Mouse (Mus musculus): Measurements from ENCODE around the gene Itgax.

Gene Itgax

DNA sequence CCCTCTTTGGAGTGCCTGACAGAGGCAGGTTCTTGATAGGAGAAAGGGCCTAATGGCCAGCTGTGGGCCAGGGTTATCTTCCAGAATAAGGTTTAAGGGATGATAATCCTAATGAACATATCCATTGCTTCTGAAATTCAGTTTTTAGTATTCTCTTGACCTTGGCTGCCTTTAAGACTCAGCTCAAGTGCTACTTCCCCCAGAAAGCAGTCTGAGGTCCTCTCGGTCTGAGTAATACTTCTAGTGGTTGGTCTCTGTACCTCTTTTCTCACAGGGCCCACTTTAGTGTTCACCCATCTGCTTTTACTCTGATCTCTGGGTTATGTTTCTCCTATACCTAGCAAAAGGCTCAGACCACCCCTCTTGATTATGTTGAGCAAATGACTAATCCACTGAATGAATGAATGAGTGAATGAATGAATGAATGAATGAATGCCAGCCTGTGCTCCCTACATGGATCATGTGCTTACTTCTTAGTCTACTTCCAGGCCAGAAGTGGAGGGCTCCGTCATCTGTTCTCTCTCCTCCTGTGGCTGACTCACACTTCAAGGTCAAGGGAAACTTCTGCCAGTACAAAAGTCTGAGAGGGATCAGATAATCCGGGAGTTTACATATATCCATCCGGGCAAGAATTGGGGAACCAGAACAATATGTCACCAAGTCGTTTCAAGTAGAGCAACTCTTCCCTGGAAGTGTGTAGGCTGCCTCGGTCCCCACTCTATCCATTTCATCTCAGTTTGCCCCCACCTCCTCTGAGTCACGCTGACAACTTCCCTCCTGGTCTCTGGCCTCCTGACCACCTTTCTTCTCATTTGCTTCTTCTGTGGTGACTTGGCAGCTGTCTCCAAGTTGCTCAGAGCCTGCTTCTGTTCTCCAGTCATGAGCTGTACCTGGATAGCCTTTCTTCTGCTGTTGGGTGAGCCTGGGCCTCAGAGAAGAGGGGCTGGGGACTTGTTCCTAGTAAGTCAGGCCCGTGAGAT, at the start of gene Itgax:
Gene Itgax (plus strand): TSS at position 807 of the 980 bp plus-strand sequence.
- no peak for DNase-seq (ENCODE audit: low spot score in 2 of 2)

DNA sequence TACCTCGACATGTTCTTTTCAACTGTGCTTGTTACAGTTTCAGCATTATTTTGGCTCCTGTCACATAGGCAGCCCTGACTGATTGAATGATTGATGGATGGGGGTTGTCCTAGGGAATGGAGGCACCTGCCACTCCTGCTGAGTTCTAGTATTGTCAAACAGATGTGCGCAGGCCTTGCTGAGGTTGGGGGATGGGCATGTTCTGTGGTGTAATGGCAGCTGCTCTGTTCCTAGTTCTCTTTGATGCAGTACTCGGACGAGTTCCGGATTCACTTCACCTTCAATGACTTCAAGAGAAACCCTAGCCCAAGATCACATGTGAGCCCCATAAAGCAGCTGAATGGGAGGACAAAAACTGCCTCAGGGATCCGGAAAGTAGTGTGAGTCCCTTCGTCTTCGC, 49.3 kb upstream of the Itgax start:
- DNase-seq (ENCODE audit: low spot score in 2 of 2): no peak

DNA sequence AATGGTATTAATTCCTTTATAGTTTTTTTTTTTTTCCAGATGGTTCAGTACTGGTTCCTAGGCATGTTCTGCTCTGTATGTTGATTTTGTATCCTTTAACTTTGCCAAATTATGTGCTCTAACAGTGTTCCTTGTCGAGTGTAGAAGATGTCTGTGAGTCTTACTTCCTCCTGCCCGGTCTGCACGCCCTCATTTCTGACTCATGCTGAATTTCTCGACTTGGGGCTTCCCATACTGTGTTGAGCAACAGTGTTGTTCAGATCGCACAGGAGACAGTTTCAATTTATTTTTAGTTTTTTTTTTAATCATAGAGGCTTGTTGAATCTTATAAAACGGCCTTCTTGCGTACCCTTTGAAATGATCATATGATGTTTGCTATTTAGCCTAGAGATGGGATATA, 40.2 kb upstream of the Itgax start:
- DNase-seq (ENCODE audit: low spot score in 2 of 2): no peak

DNA sequence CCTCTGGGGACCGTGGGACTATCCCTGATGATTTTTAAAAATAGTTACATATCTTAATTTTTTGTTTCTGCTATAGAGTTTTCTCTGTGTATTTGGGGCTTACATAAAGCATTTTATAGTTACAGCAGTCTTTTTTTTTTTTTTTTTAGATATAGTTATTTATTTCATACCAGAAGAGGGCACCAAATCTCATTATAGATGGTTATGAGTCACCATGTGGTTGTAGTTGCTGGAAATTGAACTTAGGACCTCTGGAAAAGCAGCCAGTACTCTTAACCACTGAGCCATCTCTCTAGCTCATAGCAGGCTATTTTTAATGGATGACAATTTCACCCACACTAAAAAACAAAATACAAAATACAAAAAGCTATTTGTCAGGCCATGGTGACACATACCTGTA, 31.2 kb upstream of the Itgax start:
- DNase-seq (ENCODE audit: low spot score in 2 of 2): no peak

DNA sequence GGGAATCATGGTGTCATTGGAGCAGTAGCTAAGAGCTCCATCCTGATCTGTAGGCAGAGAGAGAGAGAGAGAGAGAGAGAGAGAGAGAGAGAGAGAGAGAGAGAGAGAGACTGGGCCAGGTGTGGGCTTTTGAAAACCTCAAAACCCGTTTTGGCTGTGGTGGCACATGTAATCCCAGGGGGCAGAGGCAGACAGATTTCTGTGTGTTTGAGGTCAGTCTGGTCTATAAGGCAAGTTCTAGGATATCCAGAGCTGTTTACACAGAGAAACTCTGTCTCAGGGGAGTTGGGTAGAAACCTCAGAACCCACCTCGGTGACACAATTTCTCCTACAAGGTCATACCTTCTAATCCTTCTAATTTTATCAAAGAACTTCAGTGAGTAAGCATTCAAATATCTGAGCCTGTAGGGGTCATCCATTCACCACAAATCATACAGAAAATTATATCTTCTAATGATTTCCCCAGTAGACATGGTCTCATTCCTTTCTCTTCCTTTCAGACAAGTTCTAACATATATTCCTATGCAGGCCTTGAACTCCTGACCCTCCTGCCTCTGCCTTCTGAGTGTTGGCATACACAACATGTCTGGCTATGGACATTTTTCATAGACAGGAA, 28.5 kb upstream of the Itgax start:
- DNase-seq (ENCODE audit: low spot score in 2 of 2): no peak

DNA sequence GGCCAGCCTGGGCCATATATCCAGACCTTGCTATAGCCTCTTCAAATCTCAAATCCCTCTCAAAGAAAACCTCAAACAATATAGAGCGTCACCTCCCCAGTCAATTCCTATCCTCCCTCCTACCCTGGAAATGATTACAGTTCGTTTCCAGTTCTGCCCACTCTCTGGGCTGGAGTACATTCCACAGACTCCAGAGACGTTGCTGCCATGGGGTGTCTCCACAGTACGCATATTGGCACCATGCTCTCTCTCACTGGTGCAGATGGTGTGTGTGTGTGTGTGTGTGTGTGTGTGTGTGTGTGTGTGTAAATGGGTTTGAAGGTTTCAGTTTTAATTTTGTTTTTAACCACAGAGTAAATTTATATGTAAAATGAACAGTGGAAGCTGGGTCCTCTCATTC, 24.1 kb upstream of the Itgax start:
- peak; percentile 15 to 17 for DNase-seq (ENCODE audit: low spot score in 2 of 2)

DNA sequence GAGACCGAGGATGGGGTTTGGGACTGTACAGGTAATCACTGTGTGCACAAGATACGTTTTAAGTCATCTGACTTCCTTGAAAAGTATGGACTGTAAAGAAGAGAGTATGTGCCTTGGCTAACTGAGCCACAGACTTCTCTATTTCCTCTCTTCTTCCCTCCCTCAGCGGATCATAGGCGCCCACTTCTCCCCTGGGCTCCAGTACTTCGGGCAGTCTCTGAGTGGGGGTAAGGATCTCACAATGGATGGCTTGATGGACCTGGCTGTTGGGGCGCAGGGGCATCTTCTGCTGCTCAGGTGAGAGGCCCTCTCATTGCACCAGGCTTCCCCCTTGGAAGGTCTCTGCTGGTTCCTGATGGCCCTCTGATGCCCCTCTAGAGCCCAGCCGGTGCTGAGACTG, 21.9 kb upstream of the Itgax start:
- DNase-seq (ENCODE audit: low spot score in 2 of 2): no peak

DNA sequence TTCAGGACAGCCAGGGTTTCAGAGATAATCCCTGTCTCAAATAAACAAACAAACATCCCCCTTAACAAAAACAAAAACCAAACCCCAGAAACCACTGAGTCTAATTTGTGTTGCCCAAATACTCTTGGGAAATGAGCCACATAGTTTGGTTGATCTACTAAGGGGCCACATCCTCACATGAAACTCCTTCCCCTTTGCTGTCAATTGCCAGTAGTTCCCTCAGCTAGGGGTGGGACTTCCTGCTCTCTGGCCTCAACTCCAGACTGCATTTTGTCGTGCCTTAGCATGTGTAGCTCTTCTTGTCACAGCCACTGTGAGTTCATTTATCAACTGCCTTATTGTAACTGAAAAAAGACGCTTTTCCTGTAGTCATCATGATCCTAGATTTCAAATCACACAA, 19.0 kb upstream of the Itgax start:
- no peak for DNase-seq (ENCODE audit: low spot score in 2 of 2)

DNA sequence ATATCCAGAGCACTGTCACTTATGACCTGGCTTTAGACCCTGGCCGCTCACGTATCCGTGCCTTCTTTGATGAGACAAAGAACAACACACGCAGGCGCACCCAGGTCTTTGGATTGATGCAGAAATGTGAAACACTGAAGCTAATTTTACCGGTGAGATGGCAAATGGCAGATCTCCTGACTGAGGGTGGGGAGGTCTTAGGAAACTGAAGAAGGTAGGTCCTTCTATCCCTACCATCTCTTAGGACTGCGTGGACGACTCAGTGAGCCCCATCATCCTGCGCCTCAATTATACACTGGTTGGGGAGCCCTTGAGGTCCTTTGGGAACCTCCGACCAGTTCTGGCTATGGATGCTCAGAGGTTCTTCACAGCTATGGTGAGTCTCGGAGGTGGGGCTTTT, 17.2 kb upstream of the Itgax start:
- DNase-seq (ENCODE audit: low spot score in 2 of 2): no peak

DNA sequence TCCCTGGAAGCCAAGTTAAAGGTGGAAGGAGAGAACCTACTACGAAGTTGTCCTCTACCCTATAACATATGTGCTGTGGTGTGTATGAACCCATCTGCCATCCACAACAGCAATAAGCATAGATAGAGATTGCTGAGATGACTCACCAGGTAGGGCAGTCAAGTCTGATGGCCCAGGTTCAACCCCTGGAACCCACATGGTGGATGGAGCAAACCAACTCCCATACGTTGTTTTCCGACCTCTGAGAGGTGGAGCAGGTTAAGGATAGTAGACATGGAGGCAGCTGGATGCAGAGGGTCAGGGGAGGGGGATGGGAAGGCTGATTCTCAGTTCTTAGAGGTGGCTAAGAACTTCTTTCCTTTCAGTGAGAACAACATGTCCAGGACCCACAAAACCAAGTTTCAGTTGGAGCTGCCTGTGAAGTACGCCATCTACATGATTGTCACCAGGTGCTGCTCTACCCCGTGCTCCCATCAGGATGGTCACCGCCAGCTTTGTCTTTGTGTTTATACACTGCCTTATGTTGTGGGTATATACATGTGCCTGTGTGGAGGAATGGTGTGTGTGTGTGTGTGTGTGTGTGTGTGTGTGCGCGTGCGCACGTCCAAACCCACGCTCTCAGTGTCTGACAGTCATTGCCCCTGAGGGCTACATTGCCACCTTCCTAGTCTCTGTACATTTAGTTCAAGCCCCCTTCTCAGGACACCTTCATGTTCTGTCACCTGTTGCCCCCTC, 14.8 kb upstream of the Itgax start:
- no peak for DNase-seq (ENCODE audit: low spot score in 2 of 2)

DNA sequence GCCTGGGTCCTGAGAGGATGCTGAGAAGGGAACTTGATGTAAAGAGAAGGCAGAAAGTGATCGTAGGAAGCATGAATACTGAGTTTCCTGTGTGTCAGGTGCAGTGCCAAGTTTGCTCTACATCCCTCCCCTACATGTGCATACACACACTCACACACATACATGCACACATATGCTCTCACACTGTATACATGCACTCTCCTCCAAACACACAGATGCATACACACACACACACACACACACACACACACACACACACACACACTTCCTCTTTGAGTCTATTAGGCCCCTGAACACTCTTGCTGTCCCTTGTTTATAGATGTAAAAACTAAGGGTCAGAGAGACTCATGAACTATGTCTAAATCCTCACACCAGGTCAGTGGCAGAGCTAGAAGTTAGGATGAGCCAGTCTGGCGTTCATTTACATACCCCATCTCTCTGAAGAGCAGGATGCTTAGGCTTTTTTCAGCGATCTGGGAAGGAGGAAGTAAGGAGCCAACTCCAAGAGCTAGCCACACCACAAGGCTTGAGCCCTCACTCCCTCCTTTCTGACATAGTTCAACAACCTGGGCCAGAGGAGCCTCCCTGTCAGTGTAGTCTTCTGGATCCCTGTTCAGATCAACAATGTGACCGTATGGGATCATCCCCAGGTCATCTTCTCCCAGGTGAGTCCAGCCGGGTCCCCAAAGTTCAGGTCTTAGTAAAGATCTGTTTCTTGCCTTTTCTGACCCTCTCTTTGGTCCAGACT, 14.0 kb upstream of the Itgax start:
- no peak for DNase-seq (ENCODE audit: low spot score in 2 of 2)

DNA sequence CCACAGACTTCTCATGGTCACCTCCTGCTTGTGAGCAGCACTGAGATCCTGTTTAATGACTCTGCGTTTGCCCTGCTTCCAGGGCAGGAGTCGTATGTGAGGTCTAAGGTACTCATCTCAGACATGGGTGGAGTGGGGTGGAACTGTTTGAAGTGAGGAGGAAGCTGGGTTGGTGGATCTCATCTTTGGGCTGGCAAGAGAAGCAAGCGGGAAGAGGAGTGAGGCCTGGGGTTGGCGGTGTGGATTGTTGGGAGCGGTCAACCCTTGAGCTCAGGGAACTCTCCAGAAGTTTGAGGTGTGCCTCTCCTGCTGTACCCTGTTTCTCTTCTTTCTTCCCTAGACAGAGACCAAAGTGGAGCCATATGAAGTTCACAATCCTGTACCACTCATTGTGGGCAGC, 13.0 kb upstream of the Itgax start:
- no peak for DNase-seq (ENCODE audit: low spot score in 2 of 2)

DNA sequence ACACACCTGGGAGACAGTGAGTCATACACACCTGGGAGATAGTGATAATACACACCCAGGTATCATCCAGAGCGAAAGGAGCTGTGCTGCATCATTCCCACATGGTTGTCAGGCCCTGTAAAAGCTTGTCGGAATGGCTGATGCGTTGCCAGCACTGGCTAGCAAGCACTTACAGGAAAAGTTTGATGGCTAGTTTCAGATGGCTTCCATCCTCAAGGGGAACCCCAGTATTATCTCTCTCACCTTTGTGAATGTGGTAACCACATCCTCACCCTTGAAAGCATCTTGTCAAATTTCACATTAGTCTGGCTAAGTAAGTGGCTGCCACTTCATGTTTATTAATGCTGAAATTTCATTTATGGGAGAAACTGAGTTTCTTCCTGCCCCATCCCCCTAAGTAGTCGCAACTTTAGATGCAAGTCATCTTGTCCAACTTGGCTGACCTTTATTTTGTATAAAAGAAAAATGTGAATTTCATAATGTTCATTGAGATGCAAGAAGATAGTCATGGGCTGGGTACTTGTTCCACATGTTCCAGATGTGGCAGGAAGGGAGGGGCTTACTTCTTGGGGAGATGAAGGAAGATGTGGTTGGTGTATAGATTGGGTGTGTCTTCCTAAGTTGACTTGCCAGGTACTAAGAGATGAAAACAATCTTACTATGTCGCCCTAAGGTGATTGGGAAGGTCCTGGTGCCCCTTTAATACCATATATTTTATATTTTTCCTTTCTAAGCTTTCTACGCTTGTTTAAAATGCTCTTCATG, 9.4 kb upstream of the Itgax start:
- DNase-seq (ENCODE audit: low spot score in 2 of 2): no peak

DNA sequence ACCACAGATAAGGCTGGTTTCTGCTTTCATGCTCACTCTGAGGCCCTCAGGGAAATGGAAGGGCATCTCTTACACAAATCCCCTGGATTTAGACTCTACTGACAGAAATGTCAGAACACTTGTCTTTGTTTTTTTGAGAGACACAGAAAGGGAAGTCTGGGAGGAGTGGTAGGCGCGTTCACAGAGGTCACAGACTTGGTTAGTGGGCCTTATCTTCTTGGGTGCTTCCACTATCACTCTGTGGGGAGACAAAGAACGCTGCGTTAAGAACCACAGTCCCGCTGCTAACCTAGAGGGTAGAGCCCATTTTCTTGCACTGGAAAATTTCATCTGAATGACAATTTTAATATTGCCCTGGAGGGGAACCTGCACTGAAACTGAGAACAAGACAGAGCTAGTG, 2.8 kb downstream of the Itgax start:
- DNase-seq (ENCODE audit: low spot score in 2 of 2): no peak

DNA sequence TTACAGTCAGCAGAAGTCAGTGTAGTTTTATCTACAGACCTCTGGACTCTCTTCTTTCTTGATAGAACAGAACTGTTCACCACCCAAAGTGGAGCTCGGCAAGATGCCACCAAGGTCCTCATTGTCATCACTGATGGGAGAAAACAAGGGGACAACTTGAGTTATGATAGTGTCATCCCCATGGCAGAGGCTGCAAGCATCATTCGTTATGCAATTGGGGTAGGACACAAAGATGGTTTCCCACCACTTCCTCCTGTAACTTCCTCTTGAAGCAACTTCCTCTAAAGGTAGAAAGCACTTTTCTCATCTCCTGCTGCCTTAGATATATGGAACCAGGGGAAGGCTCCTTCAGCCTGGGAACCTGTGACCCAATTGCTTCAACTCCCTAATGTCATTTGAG, 4.2 kb downstream of the Itgax start:
- no peak for DNase-seq (ENCODE audit: low spot score in 2 of 2)

DNA sequence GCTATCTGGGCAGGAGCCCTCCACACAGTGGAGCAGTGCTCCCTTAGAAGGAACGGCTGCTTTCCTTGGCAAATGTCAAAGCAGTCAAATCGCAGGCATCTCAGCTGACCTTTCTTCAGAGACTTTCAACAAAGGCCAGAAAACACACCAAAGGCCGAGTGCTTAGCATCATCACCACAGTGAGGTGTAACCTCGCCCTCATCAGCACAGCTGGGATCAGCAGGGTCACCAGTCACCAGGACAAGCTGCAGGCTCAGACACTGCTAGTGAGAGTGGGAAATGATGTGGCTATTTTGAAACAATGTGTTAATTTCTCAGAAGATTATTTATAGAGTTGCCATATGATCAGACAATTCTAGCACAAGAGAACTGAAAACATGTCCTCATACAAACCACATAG, 7.6 kb downstream of the Itgax start:
- DNase-seq (ENCODE audit: low spot score in 2 of 2): no peak

DNA sequence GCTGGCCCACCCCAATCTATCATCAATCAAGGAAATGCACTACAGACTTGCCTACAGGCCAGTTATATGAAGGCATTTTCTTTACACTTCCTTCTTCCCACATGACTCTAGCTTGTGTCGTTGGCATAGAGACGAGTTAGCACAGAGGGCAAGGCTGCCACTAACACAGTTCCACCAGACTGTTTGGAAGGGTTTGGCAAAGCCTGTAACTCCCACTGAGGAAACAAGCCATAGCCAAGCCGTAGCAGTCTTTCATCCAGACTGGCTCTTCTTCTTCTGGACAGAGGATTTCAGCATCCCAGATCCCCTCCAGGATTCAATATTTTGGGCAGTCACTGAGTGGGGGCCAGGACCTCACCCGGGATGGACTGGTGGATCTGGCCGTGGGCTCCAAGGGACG, 10.3 kb downstream of the Itgax start:
- DNase-seq (ENCODE audit: low spot score in 2 of 2): no peak

DNA sequence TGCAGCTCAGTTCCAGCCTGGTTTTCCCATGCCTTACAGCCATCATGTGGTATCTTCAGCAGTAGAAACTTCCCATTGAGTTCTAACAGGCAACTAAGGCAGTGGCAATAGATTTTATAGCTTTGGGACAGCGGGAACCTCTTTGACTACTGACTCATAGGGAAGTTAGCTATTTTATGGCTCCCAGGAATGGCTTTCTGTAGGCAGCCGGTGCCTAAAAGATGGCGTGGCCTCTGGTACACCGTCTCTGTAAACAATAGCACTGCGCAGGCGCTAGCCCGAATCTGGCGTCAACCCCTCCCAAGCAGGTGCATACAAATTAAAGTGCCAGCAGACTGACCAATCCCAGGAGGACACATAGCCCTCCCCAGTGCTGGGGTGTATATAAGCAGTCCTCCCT, 21.6 kb downstream of the Itgax start:
- DNase-seq (ENCODE audit: low spot score in 2 of 2): no peak

DNA sequence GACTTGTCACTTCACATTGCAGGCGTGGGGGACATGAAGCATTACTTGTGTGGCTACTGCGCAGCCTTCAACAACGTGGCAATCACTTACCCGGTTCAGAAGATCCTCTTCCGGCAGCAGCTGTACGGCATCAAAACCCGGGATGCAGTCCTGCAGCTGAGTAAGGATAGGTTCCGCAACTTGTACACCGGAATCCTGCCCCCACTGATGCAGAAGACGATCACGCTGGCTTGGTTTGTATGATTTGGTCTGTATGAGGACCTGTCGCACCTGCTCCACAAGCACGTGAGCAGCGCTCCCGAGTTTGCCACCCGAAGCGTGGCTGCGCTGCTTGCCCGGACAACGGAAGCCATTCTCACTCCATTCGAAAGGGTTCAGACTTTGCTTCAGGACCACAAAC, 24.7 kb downstream of the Itgax start, which contains the start of gene Itgad:
Gene Itgad (plus strand): TSS at position 301 of the 400 bp plus-strand sequence.
- DNase-seq (ENCODE audit: low spot score in 2 of 2): no peak

DNA sequence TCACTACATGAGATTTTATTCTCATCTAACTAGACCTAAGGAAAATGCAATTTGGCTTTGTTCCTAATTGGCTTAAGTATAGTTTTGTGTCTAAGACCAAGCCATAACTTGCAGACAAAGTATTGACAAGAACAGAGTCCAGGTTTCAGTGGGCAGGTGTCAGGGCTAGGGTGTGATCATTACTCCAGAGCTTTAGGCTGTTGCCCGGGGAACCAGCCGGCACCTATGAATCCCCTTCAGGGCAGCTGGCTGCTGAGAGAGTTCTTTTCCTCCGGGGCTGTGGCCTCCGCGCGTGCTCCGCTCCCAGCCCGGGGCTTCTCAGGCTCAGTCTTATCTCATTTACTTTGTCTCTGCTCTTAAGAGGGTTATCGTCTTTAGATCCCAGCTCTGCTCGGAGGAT, 25.6 kb downstream of the Itgax start:
- no peak for DNase-seq (ENCODE audit: low spot score in 2 of 2)
